Mouse (Mus musculus) small intestine, adult 2 months (tissue): Measurements from ENCODE around the gene Cdh4. TPM values are rescaled to one million over a fixed set of nuclear protein-coding genes. Genes with fewer than 3 reads are reported as not detected.

Source experiments
- H3K27ac ChIP-seq: fragments of 200-500 bp; 2 replicates; pipeline ENCODE4 v1.5.1; 2012; ENCODE audit warnings: low read depth, low read length, control low read depth, inconsistent platforms; ENCODE audit not compliant: insufficient read depth
- H3K27me3 ChIP-seq: fragments of 200-500 bp; 2 replicates; pipeline ENCODE4 v1.6.1; 2012; ENCODE audit warnings: mild to moderate bottlenecking, moderate library complexity, low read length, inconsistent platforms; ENCODE audit not compliant: control insufficient read depth, insufficient read depth
- H3K36me3 ChIP-seq: fragments of 200-500 bp; 2 replicates; pipeline ENCODE4 v1.6.1; 2012; ENCODE audit warnings: mild to moderate bottlenecking, low read length, control low read depth, inconsistent platforms; ENCODE audit not compliant: control insufficient read depth, insufficient read depth
- H3K4me1 ChIP-seq: fragments of 200-500 bp; 2 replicates; pipeline ENCODE4 v1.6.1; 2012; ENCODE audit warnings: low read length, inconsistent platforms, mixed read lengths; ENCODE audit not compliant: control insufficient read depth, insufficient read depth, insufficient read length
- H3K4me3 ChIP-seq: fragments of 200-500 bp; 2 replicates; pipeline ENCODE4 v1.5.1; 2012; ENCODE audit warnings: low read depth, mild to moderate bottlenecking, control low read depth, inconsistent platforms, low read length, moderate library complexity
- CTCF ChIP-seq: fragments of 200-500 bp; IDR thresholded peaks from 2 replicates; pipeline ENCODE4 v1.5.1; 2012; ENCODE audit warnings: low read depth, mild to moderate bottlenecking, control low read depth, inconsistent platforms, low read length, moderate library complexity, mixed read lengths; ENCODE audit not compliant: insufficient replicate concordance, insufficient read length; ENCODE audit errors: extremely low read depth
- POLR2A ChIP-seq: fragments of 200-500 bp; IDR thresholded peaks from 2 replicates; pipeline ENCODE4 v1.6.1; 2012; ENCODE audit warnings: low read depth, mild to moderate bottlenecking, control low read depth, inconsistent platforms, low read length, moderate library complexity
- WGBS: fragments of 180-500 bp; shearing (Covaris S2); methylation state at CpG from one replicate; pipeline ENCODE4 v1.1.7; 2018; 5-methylcytosine and 5-hydroxymethylcytosine counted together
- polyA plus RNA-seq: library from polyadenylated mRNA; depleted of rRNA; stranded (reverse); fragments of >200 nt; gene quantifications from 2 replicates; pipeline ENCODE4 v1.2.3, GENCODE M21; 2012

Cdh4 gene
- polyA plus RNA-seq, 1 experiment, result 0.19 TPM

DNA sequence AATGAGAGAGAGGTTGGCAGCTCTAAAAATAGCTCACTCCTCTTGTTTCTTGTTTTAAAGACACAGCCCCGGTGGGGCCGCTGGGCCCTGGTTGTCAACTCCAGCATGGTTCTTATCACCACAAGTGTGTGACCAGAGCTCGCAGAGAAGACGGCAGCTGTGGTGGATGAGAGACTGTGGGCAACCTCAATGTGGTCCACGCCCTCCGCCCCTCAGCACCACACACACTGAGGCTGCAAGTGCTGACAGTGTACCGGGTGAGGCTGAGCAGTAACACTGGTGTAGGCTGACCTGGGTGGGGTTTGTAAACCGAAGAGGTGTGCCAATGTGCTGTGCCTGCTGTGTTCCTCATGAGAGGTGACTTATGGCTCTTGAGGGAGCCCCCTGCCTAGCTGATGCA, 327.7 kb downstream of the Cdh4 start:
- no peaks in the 10 kb centered on the region for H3K36me3 ChIP-seq
- no peaks in the 10 kb centered on the region for H3K27me3 ChIP-seq
- no peak overlapping the region for H3K27ac ChIP-seq
- no peak for TF ChIP-seq POLR2A
- no peak for TF ChIP-seq CTCF
- H3K4me1 ChIP-seq, result 0 out of 2 replicates have a peak, but pooled peaks cover 2% of the 10 kb centered on the region
- H3K4me3 ChIP-seq, result no peak overlapping the region
- WGBS, result 52% methylated on average over 8 of the region's 8 CpGs

DNA sequence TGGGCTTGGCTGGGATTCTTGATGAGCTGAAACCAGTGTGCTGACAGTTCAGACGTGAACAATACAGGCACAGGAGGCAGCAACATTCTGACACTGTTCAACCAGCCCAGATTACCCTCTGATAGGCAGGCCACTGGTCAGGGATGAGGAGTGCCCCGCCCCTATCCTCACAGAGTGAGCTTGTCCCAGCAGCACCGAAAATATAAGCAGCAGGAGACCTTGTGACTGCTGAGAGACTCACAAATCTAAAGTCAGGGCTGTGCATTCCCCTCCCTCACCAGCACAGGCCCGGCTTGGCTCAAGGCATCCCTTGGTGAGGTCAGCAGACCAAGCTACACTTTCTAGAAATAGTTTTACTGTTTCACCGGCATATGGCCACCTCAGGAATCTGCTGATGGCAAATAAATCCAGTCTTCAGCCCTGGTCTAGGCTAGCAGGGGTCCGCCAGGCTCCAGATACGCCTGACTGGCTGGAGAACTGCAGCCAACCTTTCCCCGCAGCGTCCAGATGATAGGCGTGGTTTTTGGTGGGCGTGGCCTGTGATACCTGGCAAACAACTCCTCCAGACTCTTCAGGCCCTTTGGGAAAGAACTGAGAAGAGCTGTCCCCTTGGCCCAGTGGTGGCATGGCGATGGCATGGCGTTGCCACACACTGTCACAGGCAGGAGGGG, 332.3 kb downstream of the Cdh4 start:
- no peak for TF ChIP-seq CTCF
- TF ChIP-seq POLR2A, result no peak
- WGBS, result 18% methylated on average over 13 of the region's 13 CpGs

DNA sequence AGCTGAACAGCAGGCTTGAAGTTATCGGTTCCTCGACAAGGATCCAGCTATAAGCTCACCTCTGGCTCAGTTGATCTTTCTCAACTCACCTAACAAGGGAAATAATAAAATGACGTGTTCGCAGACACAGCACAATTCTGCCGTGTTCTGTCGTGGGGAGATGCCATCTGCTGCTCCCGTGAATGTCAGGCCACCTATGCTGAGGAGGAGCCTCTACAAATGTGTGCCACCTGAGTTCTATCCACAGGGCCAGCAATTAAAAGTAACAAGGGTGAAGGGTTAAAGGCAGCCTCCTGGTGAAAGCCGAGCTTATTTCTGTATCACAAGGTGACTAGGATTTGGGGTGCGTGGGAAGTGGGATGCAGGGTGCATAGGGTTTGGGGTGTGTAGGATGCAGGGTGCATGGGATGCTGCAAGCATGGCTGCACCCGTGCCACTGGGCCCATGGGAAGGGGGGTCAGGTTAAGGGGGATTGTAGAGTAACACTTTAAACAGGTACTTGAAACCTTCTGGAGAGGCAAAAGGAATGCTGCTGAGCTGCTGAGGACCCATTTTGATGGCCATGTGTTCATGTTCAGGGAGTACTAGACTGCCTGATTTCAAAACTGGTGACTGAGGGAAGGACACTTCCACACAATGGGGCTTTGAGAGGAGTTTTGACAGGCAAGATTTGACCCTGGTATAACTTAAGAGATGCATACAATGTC, 333.9 kb downstream of the Cdh4 start:
- no peaks in the 10 kb centered on the region for H3K27me3 ChIP-seq
- no peak overlapping the region for H3K4me3 ChIP-seq
- H3K36me3 ChIP-seq, result no peaks in the 10 kb centered on the region
- H3K4me1 ChIP-seq, result no peaks in the 10 kb centered on the region
- 79% methylated on average over 10 of the region's 10 CpGs for WGBS
- H3K27ac ChIP-seq, result no peak overlapping the region
- TF ChIP-seq POLR2A (no peak), CTCF (no peak)

More for the DNA sequence above, 332.3 kb downstream of the Cdh4 start:
- Histone ChIP-seq H3K27me3 (no peaks in the 10 kb centered on the region), H3K4me1 (0 out of 2 replicates have a peak, but pooled peaks cover 2% of the 10 kb centered on the region), H3K4me3 (no peak overlapping the region), H3K36me3 (no peaks in the 10 kb centered on the region), H3K27ac (no peak overlapping the region)

GRCm38 (mm10) chr2:179779266-179779665, 337.0 kb downstream of the Cdh4 start:
- no peak overlapping the region for H3K27ac ChIP-seq
- H3K36me3 ChIP-seq, result no peaks in the 10 kb centered on the region
- H3K4me3 ChIP-seq, result no peak overlapping the region
- 76% methylated on average over 9 of the region's 9 CpGs for WGBS
- H3K4me1 ChIP-seq, result no peaks in the 10 kb centered on the region
- TF ChIP-seq CTCF, result no peak
- no peak for TF ChIP-seq POLR2A
- no peaks in the 10 kb centered on the region for H3K27me3 ChIP-seq

GRCm38 (mm10) chr2:179780961-179781360, 338.7 kb downstream of the Cdh4 start:
- WGBS, result 57% methylated on average over 4 of the region's 4 CpGs
- H3K4me3 ChIP-seq, result no peak overlapping the region
- TF ChIP-seq POLR2A (no peak), CTCF (no peak)

DNA sequence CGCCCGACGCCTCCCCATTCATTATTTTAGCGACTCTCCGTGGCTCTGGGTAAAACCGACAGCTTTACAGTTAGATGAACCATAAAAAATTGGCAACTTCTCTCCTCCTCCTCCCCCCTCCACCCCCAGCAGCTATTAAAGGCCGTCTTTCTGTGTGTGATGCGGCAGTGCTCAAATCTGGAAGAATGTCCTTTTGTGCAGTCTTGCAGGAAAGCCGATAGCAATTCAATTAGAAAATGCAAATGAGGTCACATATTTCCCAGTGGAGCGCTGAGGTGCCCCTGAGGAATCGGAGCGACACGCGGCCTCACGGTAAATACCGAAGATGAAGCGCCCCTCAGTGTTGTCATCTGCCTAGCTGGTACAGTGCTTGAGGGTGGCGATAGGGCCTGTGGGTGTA, 345.0 kb downstream of the Cdh4 start:
- Histone ChIP-seq H3K4me1 (no peaks in the 10 kb centered on the region), H3K27me3 (no peaks in the 10 kb centered on the region), H3K36me3 (no peaks in the 10 kb centered on the region), H3K4me3 (no peak overlapping the region), H3K27ac (no peak overlapping the region)
- TF ChIP-seq POLR2A, result no peak
- TF ChIP-seq CTCF, result no peak
- 85% methylated on average over 18 of the region's 18 CpGs for WGBS

More at GRCm38 (mm10) chr2:179780961-179781360, 338.7 kb downstream of the Cdh4 start:
- H3K27me3 ChIP-seq, result no peaks in the 10 kb centered on the region
- no peaks in the 10 kb centered on the region for H3K36me3 ChIP-seq
- H3K27ac ChIP-seq, result no peak overlapping the region
- no peaks in the 10 kb centered on the region for H3K4me1 ChIP-seq

- TF ChIP-seq CTCF (no peak), POLR2A (no peak)
- Histone ChIP-seq H3K4me1 (no peaks in the 10 kb centered on the region), H3K4me3 (no peak overlapping the region), H3K27me3 (no peaks in the 10 kb centered on the region), H3K27ac (no peak overlapping the region), H3K36me3 (no peaks in the 10 kb centered on the region)
- WGBS, result 55% methylated on average over 5 of the region's 5 CpGs
Measured at GRCm38 (mm10) chr2:179787797-179788196, 345.6 kb downstream of the Cdh4 start.
